Mouse (Mus musculus): ENCODE results near the gene Rtbdn. TPM values are rescaled to one million over a fixed set of nuclear protein-coding genes. Genes with fewer than 3 reads are reported as not detected.

Gene Rtbdn
- polyA plus RNA-seq, 1 experiment from 2014 or later = 0.16 TPM

- DNase-seq (ENCODE audit: low spot score) (peak; percentile 89), ATAC-seq (ENCODE audit: insufficient number of reproducible peaks, low FRiP score, low TSS enrichment, low read depth) (peak; percentile 64)
- Histone ChIP-seq H3K4me1 (ENCODE audit: control insufficient read depth, insufficient read depth, low read length) (peaks cover 30% of the 10 kb centered on the region), H3K27me3 (ENCODE audit: control insufficient read depth, insufficient read depth, low read length) (no peaks in the 10 kb centered on the region), H3K4me3 (ENCODE audit: low read depth, low read length) (peak within 1 kb of the TSS; percentile 61), H3K27ac (replicated peaks; ENCODE audit: low read depth, low read length) (peak within 1 kb of the TSS; percentile 78), H3K36me3 (ENCODE audit: control insufficient read depth, insufficient read depth, low read length) (peaks cover 15% of the 10 kb centered on the region; the same call in 1 of the 2 replicates), H3K4me2 (ENCODE audit: low read depth, severe bottlenecking) (peak within 1 kb of the TSS; percentile 80), H3K9me3 (ENCODE audit: control insufficient read depth, low read length) (no peaks in the 10 kb centered on the region), H3K9ac (ENCODE audit: low read length) (peak within 1 kb of the TSS; percentile 89)
- under 1% methylated on average over 56 of the region's 56 CpGs for WGBS
Observed at GRCm38 (mm10) chr8:84969241-84970134, 22.7 kb downstream of the Rtbdn start, which contains the start of the genes Gm49661, Prdx2 and Rnaseh2a. Gene Gm49661, minus strand, starts transcription at chr8:84969433. Gene Prdx2, plus strand, starts transcription at chr8:84969587. Gene Rnaseh2a, minus strand, starts transcription at chr8:84969767.

DNA sequence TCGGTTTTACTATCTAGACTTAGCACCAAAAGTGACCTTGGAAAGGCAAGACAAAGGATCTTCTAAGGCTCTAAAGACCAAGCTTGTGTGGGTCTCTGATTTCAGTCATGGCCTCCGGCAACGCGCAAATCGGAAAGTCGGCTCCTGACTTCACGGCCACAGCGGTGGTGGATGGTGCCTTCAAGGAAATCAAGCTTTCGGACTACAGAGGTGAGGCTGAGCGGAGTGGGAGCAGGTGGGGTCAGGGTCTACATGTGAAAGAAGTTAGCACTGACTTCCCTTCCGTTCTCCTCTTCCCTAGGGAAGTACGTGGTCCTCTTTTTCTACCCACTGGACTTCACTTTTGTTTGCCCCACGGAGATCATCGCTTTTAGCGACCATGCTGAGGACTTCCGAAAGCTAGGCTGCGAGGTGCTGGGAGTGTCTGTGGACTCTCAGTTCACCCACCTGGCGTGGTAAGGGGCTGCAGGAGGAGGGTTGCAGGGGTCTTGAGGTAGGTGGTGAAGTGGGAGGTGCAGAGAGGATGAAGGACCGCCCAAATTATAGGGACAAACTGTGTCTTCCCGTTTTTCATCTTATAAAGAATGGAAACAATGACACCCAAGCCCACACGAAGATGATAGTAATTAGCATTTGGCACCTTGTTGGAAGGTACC lies 23.5 kb downstream of the Rtbdn start:
- Histone ChIP-seq H3K4me2 (ENCODE audit: low read depth, severe bottlenecking) (peak overlapping the region; percentile 80), H3K4me3 (ENCODE audit: low read depth, low read length) (peak overlapping the region; percentile 61), H3K27ac (replicated peaks; ENCODE audit: low read depth, low read length) (peak overlapping the region; percentile 78), H3K9ac (ENCODE audit: low read length) (peak overlapping the region; percentile 89), H3K4me1 (ENCODE audit: control insufficient read depth, insufficient read depth, low read length) (peaks cover 25% of the 10 kb centered on the region), H3K27me3 (ENCODE audit: control insufficient read depth, insufficient read depth, low read length) (no peaks in the 10 kb centered on the region), H3K36me3 (ENCODE audit: control insufficient read depth, insufficient read depth, low read length) (peaks cover 15% of the 10 kb centered on the region; the same call in 1 of the 2 replicates), H3K9me3 (ENCODE audit: control insufficient read depth, low read length) (no peaks in the 10 kb centered on the region)
- 11% methylated on average over 21 of the region's 21 CpGs for WGBS
- ATAC-seq (ENCODE audit: insufficient number of reproducible peaks, low FRiP score, low TSS enrichment, low read depth) (no peak), DNase-seq (ENCODE audit: low spot score) (peak; percentile 55)

- Histone ChIP-seq H3K36me3 (ENCODE audit: control insufficient read depth, insufficient read depth, low read length) (peaks cover 15% of the 10 kb centered on the region; the same call in 1 of the 2 replicates), H3K27me3 (ENCODE audit: control insufficient read depth, insufficient read depth, low read length) (no peaks in the 10 kb centered on the region), H3K4me1 (ENCODE audit: control insufficient read depth, insufficient read depth, low read length) (peaks cover 26% of the 10 kb centered on the region), H3K4me2 (ENCODE audit: low read depth, severe bottlenecking) (peak overlapping the region; percentile 80), H3K27ac (replicated peaks; ENCODE audit: low read depth, low read length) (no peak overlapping the region), H3K9ac (ENCODE audit: low read length) (peak overlapping the region; percentile 89; the same call in 1 of the 2 replicates), H3K4me3 (ENCODE audit: low read depth, low read length) (peak overlapping the region; percentile 61), H3K9me3 (ENCODE audit: control insufficient read depth, low read length) (no peaks in the 10 kb centered on the region)
- 67% methylated on average over 5 of the region's 5 CpGs for whole genome bisulfite sequencing
- ATAC-seq (ENCODE audit: insufficient number of reproducible peaks, low FRiP score, low TSS enrichment, low read depth) (no peak), DNase-seq (ENCODE audit: low spot score) (no peak)
Observed at GRCm38 (mm10) chr8:84970913-84971312, 24.1 kb downstream of the Rtbdn start.

DNA sequence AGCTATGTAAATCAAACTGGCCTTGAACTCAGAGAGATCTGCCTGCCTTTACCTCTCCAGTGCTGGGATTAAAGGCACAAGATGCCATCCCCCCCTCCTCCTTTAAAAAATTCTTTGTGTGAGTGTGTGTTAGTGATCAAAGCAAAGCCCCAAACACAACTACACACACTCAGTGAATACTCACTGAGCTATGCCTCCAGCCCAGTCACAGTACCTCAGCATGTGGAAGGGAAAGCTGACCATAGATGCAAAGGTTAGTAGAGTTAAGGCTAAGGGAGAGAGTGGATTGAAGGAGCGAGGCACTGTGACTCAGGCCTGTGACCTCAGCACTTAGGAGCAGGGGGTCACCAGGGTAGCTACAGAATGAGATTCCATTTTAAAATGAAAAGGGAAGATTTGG lies 26.3 kb downstream of the Rtbdn start:
- peaks cover 12% of the 10 kb centered on the region for H3K27me3 ChIP-seq (ENCODE audit: control insufficient read depth, insufficient read depth, low read length)
- H3K4me1 ChIP-seq (ENCODE audit: control insufficient read depth, insufficient read depth, low read length) = peaks cover 43% of the 10 kb centered on the region
- H3K36me3 ChIP-seq (ENCODE audit: control insufficient read depth, insufficient read depth, low read length) = peaks cover 15% of the 10 kb centered on the region; the same call in 1 of the 2 replicates
- ATAC-seq (ENCODE audit: insufficient number of reproducible peaks, low FRiP score, low TSS enrichment, low read depth) (no peak), DNase-seq (ENCODE audit: low spot score) (no peak)
- no peak overlapping the region for H3K4me3 ChIP-seq (ENCODE audit: low read depth, low read length)
- H3K9me3 ChIP-seq (ENCODE audit: control insufficient read depth, low read length) = no peaks in the 10 kb centered on the region
- no peak overlapping the region for H3K9ac ChIP-seq (ENCODE audit: low read length)
- no peak overlapping the region for H3K27ac ChIP-seq (replicated peaks; ENCODE audit: low read depth, low read length)
- H3K4me2 ChIP-seq (ENCODE audit: low read depth, severe bottlenecking) = no peak overlapping the region
- WGBS = 81% methylated on average over 1 of the region's 1 CpGs

DNA sequence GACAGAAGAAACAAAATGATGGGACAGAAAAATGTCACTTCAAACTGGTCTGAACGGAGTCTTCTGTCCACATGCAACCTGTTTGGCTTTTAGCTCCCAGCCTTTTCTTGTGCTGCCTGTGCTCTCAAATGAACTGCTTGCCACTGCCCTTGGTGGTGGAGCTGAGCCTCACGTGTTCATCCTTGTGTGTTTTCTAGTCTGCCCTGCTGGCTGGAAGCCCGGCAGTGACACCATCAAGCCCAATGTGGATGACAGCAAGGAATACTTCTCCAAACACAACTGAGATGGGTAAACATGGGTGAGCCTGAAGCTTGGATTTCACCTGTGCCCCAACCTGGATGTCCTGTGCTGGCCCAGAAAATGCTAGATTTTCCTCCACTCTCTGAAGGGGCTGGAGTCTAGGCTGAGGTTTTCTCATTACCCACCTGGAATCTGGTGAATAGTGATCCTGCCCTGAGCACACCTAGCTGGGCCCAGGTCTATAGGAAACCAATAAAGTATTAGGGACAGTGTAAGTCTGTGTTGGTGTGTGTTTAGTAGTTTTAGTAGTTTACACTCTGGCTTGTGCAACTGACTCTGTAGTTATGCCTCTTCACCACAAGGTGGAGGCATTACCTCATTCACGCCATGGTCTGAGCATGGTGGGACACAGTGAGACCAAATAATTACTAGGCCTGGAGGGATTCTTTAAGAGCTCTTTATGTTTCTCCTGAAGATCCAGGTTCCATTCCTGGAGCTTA lies 27.2 kb downstream of the Rtbdn start:
- Histone ChIP-seq H3K9ac (ENCODE audit: low read length) (no peak overlapping the region), H3K4me2 (ENCODE audit: low read depth, severe bottlenecking) (no peak overlapping the region), H3K9me3 (ENCODE audit: control insufficient read depth, low read length) (no peaks in the 10 kb centered on the region), H3K4me1 (ENCODE audit: control insufficient read depth, insufficient read depth, low read length) (peaks cover 40% of the 10 kb centered on the region), H3K27ac (replicated peaks; ENCODE audit: low read depth, low read length) (no peak overlapping the region), H3K27me3 (ENCODE audit: control insufficient read depth, insufficient read depth, low read length) (peaks cover 15% of the 10 kb centered on the region), H3K36me3 (ENCODE audit: control insufficient read depth, insufficient read depth, low read length) (peaks cover 15% of the 10 kb centered on the region; the same call in 1 of the 2 replicates), H3K4me3 (ENCODE audit: low read depth, low read length) (no peak overlapping the region)
- WGBS = 73% methylated on average over 4 of the region's 4 CpGs
- ATAC-seq (ENCODE audit: insufficient number of reproducible peaks, low FRiP score, low TSS enrichment, low read depth) (0 out of 2 replicates have a peak, but pooled peaks have one; percentile 7), DNase-seq (ENCODE audit: low spot score) (peak; percentile 65)

DNA sequence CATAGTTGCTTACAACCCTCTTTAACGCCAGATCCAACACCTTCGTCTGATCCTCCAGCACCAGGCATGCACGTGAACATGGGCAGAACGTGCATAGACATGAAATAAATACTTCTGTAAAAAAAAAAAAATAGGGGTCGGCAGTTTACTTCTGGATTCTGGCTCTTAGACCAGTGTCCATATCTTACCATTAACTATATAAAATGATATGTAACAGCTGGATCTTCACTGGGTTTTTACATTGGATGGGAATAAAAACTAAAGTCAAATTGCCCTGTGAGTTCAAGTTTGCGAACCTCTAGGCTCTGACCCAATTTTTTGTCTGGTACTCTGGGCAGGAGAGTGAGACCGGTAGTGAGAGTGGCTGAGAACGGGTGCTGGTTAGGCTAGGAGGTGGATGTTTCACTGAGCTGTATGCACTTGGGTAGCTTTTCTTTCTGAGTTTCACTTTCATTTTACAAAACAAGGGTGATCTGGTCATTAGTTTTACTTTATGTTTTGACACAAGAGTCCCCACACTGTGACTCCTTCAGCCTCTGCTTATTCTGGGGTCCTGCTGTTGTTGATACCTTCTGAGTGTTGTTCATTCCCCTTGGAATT lies 27.9 kb downstream of the Rtbdn start:
- H3K9me3 ChIP-seq (ENCODE audit: control insufficient read depth, low read length) = no peaks in the 10 kb centered on the region
- DNase-seq (ENCODE audit: low spot score) (no peak), ATAC-seq (ENCODE audit: insufficient number of reproducible peaks, low FRiP score, low TSS enrichment, low read depth) (no peak)
- no peak overlapping the region for H3K27ac ChIP-seq (replicated peaks; ENCODE audit: low read depth, low read length)
- 81% methylated on average over 8 of the region's 8 CpGs for WGBS
- no peak overlapping the region for H3K4me2 ChIP-seq (ENCODE audit: low read depth, severe bottlenecking)
- peaks cover 15% of the 10 kb centered on the region for H3K27me3 ChIP-seq (ENCODE audit: control insufficient read depth, insufficient read depth, low read length)
- H3K4me3 ChIP-seq (ENCODE audit: low read depth, low read length) = no peak overlapping the region
- H3K4me1 ChIP-seq (ENCODE audit: control insufficient read depth, insufficient read depth, low read length) = peaks cover 45% of the 10 kb centered on the region
- no peak overlapping the region for H3K9ac ChIP-seq (ENCODE audit: low read length)
- H3K36me3 ChIP-seq (ENCODE audit: control insufficient read depth, insufficient read depth, low read length) = peaks cover 15% of the 10 kb centered on the region; the same call in 1 of the 2 replicates

DNA sequence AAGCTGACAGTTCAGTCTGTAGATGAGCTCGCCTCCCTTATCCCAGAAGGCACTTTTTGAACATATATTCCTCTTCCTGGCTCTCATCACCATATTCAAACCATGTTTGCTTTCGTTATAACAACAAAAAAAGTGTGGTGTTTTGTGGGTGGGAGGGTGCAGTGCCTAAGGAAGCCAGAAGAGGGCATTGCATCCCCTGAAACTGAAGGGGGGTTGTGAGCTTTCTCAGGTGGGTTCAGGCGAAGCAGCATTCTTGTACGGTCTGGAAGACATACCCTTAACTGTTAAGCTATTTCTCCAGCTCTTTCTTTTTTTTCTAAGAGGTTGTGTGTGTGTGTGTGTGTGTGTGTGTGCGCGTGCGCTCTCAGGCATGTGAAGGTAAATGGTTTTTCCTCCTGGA lies 28.6 kb downstream of the Rtbdn start:
- 30% methylated on average over 7 of the region's 7 CpGs for WGBS
- Histone ChIP-seq H3K9me3 (ENCODE audit: control insufficient read depth, low read length) (no peaks in the 10 kb centered on the region), H3K36me3 (ENCODE audit: control insufficient read depth, insufficient read depth, low read length) (peaks cover 15% of the 10 kb centered on the region; the same call in 1 of the 2 replicates), H3K4me1 (ENCODE audit: control insufficient read depth, insufficient read depth, low read length) (peaks cover 48% of the 10 kb centered on the region), H3K9ac (ENCODE audit: low read length) (no peak overlapping the region), H3K27me3 (ENCODE audit: control insufficient read depth, insufficient read depth, low read length) (peaks cover 15% of the 10 kb centered on the region), H3K4me2 (ENCODE audit: low read depth, severe bottlenecking) (peak overlapping the region; percentile 97), H3K27ac (replicated peaks; ENCODE audit: low read depth, low read length) (no peak overlapping the region; the same call in 1 of the 2 replicates), H3K4me3 (ENCODE audit: low read depth, low read length) (no peak overlapping the region)
- ATAC-seq (ENCODE audit: insufficient number of reproducible peaks, low FRiP score, low TSS enrichment, low read depth) (no peak), DNase-seq (ENCODE audit: low spot score) (peak; percentile 81)
